Mouse (Mus musculus) CD8-positive naive resting alpha-beta T cell, adult 2 months (primary cell): ENCODE measurements around the gene P2rx1.
A peak's percentile ranks its signal among the peaks of the same experiment; 100 is the strongest.

Source experiments
- DNase-seq, 2 experiments: peaks; one replicate each; pipeline ENCODE4 v3.0.0; 2022; ENCODE audit warnings: low read depth in 2 of 2, low spot score in 2 of 2

P2rx1 gene

GRCm38 (mm10) chr11:72998771-72999170 lies at the start of gene P2rx1:
P2rx1 (plus strand) TSS chr11:72999103.
- DNase-seq: no peak

GRCm38 (mm10) chr11:72951137-72952000 lies 47.5 kb upstream of the P2rx1 start:
- no peak for DNase-seq

- DNase-seq: no peak
Observed at GRCm38 (mm10) chr11:72952226-72952625, 46.7 kb upstream of the P2rx1 start.

- DNase-seq: no peak
Observed at GRCm38 (mm10) chr11:72952697-72953096, 46.2 kb upstream of the P2rx1 start.

- no peak for DNase-seq
Observed at GRCm38 (mm10) chr11:72953116-72953439, 45.8 kb upstream of the P2rx1 start.

GRCm38 (mm10) chr11:72953440-72954151 lies 45.3 kb upstream of the P2rx1 start:
- DNase-seq: no peak

- no peak for DNase-seq
Observed at GRCm38 (mm10) chr11:72954216-72954615, 44.7 kb upstream of the P2rx1 start.

- no peak for DNase-seq
Observed at GRCm38 (mm10) chr11:72955339-72955974, 43.4 kb upstream of the P2rx1 start.

- no peak for DNase-seq
Observed at GRCm38 (mm10) chr11:72957318-72957717, 41.6 kb upstream of the P2rx1 start.

- DNase-seq: no peak
Observed at GRCm38 (mm10) chr11:72959924-72960679, 38.8 kb upstream of the P2rx1 start.

GRCm38 (mm10) chr11:72960723-72961071 lies 38.2 kb upstream of the P2rx1 start:
- peak in 1 of 2 experiments; percentile 15 for DNase-seq

- peak; percentile 67 to 76 for DNase-seq
Observed at GRCm38 (mm10) chr11:72961072-72961980, 37.6 kb upstream of the P2rx1 start, which contains the start of gene Atp2a3. Atp2a3 (plus strand) TSS chr11:72961169.

GRCm38 (mm10) chr11:72962378-72962777 lies 36.5 kb upstream of the P2rx1 start:
- no peak for DNase-seq

GRCm38 (mm10) chr11:72963058-72963788 lies 35.7 kb upstream of the P2rx1 start:
- DNase-seq: no peak

- no peak for DNase-seq
Observed at GRCm38 (mm10) chr11:72963789-72964294, 35.1 kb upstream of the P2rx1 start.

GRCm38 (mm10) chr11:72974995-72975503 lies 23.9 kb upstream of the P2rx1 start:
- DNase-seq: no peak

GRCm38 (mm10) chr11:72982516-72982915 lies 16.4 kb upstream of the P2rx1 start:
- no peak for DNase-seq

GRCm38 (mm10) chr11:72983283-72983682 lies 15.6 kb upstream of the P2rx1 start:
- no peak for DNase-seq

GRCm38 (mm10) chr11:72986745-72987144 lies 12.2 kb upstream of the P2rx1 start:
- no peak for DNase-seq
